Mouse (Mus musculus) heart, adult 18-20 months (tissue): ENCODE measurements at regions not wholly inside any gene's neighbourhood (a gene's known extent, or its start where the extent isn't known, plus 50 kb on each side); places are given as distances from the start of the nearest gene placed in this dataset.

ENCODE experiments used
- DNase-seq, 2 experiments: peaks; one replicate each; pipeline ENCODE4 v3.0.0; 2021 to 2022; ENCODE audit warnings: mixed read lengths in 1 of 2
- microRNA-seq, 2 experiments: library from miRNA; unstranded; fragments of <30 nt; microRNA quantifications; one replicate each; pipeline ENCODE4 v1.2.0; 2022

GRCm38 (mm10) chr1:82168949-82169348 lies 64.0 kb upstream of the Gm9747 start:
- no peak for DNase-seq

DNA sequence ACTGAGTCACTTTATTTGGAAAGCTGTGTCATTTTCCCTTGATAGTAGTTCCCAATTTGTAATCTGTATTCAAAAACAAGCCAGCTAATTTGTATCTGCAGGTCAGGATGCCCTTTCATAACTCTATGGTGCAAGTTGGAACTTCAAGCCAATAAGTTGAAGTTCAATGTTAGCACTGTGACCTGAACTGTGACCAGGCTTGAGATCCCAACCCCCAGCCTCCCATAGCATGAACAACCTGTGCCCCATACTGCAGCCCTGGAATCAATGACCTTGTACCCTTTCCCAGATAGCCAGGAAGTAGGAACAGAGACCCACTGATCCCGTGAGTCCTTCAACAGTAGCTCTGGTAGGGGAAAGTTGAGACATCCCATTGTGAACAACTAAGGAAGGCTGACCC lies 52.5 kb upstream of the Gm9747 start:
- no peak for DNase-seq

Small RNAs in the stretch of these regions (microRNA-seq; reads per million reads assigned to microRNA genes)
- gene Mir6344: 0 reads per million in 2 experiments
